Mouse (Mus musculus) adrenal gland, adult 8-10 months (tissue): ENCODE measurements around the gene Nptxr. TPM values are rescaled to one million over a fixed set of nuclear protein-coding genes. Genes with fewer than 3 reads are reported as not detected.
"Not testable (repeated sequence)": the region's sequence is repeated elsewhere in the genome, so short reads cannot be mapped to it uniquely, and the experiment has no call there.

ENCODE experiments used
- DNase-seq: peaks from one replicate; pipeline ENCODE4 v3.0.0; 2022
- total RNA-seq, 4 experiments: library from RNA; stranded (reverse); gene quantifications; 2 replicates each; pipeline ENCODE4 v1.2.4; 2022

Nptxr gene
- total RNA-seq, 4 experiments from 2014 or later, result 6.4 to 11.9 (median 9.4) TPM

DNA sequence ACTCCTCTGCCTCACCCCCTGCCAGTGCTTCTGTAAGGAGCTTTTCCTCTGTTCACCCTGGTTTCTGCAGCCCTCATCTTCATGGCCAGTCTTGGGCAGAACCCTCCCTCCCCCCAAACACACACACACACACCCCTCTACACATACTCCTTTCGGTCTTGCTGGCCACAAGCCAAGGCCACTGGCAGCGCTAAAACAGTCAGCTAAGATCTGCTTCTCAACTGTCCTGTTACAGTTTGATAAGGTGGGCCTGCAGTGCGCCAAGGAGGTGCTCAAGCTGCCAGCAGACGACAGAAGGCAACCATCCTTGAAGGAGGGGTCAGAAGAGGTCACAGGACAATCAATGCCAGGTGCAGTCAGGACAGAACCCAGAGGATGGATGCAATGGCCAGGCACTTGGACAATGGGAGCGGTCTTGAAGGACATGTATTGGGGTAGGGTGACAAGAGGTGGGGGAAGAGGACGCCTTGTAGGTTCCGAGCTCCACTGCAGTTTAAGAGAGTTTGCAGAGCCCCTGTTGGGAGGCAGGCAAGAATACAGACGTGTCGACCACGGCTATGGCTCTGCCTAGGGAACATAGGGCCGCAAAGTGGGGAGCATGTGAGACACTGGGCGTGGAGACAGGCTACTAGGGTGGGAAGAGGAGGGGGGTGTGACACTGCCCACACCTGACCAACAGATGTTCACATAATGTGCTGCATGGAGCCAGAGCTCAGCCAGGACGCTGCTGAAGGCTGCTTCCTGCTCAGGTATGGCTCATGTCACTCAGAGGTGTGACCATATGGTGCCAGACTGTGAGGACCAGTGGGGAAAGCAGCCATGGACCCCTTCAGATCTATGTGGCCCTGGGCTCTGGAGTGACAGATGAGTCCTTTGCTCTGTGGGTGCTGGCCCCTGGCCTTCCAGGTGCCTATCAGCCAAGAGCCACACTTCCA is 18.0 kb upstream of the Nptxr start:
- no peak for DNase-seq

DNA sequence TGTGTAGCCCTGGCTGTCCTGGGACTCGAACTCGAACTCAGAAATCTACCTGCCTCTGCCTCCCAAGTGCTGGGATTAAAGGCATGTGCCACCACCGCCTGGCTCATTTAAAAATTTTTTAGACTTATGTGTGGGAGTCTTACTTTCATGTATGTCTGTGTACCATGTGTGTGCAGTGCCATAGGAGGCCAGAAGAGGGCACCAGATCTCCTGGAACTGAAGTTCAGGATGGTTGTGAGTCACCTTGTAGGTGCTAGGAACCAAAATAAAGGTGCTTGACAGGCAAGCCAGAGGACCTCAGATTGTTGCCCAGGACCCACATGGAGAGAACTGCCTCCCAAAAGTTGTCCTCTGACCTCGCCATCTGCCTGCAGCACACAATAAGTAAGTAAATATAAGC is 13.8 kb upstream of the Nptxr start:
- no peak for DNase-seq

DNA sequence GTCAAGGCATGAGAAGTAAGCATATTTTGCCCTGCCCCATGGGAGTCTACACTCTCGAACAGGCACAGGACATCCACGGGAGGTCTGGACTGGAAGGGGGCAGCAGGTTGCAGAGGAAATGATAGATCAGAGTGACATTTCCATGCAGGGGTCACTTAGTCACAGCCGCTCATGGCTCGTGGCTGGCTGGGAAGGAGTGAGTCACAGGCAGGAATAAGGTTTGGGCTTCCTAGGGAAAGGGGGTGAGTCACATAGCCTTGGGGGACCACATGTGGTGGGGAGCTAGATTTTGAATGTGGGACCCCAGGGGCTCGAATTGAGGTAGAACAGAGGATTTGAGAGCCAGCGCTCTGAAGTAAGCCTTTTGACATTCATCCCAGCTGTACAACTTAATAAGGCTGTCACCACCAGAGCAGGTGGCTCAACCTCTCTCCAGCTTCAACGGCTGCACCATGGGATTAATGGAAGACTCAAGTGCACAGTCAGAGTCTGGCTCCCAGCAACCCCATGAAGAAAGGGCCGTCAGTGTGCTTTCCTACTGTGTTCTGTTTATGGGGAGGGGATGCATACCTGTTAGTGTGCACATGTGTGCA is 9.2 kb upstream of the Nptxr start:
- DNase-seq, result no peak

DNA sequence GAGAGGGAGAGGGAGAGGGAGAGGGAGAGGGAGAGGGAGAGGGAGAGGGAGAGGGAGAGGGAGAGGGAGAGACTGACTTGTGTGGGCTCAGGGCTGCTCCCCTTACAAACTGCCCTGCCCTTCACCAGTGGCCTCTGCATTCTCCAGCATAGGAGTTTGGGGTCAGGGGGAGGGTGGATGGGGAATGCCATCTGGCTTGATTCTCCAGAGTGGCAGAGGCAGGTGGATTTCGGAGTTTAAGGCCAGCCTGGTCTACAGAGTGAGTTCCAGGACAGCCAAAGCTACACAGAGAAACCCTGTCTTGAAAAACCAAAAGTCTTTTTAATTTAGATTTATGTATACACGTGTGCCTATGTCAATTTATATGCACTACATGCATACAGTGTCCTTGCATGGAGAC is 8.3 kb upstream of the Nptxr start:
- DNase-seq, result not testable (repeated sequence)

DNA sequence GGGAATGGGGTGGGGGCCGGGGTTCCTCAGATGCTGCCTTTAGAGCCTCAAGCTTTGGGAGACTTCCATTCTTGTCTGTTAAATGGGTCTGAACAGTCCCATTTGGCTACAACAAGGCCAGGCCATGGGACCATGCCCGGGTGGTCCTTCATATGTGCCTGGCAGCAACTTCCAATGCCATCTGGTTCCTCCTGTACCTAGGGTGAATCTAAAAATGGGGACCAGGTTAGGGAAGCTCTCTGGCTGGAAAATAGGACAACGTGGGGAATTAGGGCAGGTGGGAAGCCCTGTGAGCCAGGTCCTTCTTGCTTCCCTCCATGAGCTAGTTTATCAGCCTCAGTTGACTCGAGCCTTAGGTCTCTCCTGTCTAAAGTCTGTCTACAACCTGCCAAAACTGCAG is 6.4 kb upstream of the Nptxr start:
- DNase-seq, result no peak

DNA sequence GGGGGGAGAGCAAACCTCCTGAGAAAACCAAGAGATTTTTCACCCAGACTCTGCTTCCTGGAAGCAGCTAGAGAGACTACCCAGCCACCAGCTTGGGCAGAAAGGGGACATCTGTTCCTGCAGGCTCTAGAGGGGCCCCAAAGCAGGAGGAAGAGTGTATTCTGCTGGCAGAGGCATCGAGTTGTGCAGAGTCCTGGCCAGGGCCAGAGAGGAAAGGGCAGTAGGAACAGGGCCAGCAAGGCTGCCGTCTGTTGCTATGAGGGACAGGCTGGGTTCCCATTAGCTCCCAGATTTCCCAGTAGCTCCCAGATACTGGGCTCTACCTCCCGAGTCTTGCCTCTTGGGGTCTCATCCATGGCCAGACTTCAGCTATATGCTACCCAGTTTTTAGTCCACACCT is 5.5 kb upstream of the Nptxr start:
- DNase-seq, result no peak

DNA sequence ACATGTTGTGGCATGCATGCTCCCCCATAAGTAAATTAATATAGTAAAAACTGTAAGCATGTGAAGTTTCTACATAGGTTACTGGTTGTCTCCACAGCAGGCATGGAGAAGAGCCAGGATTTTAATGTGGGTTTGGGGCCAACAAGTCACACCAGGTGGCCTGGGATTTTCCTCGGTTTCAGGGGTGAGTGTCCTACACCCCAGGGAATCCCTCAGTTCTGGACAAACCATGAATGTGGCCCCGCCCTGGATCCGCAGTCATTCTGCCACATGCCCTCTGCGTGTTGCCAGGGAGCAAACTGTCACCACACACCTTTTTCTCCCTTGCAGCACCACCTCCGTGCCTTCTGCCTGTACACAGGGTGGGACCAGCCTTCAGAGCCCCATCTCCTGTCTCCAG is 4.1 kb upstream of the Nptxr start:
- no peak for DNase-seq

DNA sequence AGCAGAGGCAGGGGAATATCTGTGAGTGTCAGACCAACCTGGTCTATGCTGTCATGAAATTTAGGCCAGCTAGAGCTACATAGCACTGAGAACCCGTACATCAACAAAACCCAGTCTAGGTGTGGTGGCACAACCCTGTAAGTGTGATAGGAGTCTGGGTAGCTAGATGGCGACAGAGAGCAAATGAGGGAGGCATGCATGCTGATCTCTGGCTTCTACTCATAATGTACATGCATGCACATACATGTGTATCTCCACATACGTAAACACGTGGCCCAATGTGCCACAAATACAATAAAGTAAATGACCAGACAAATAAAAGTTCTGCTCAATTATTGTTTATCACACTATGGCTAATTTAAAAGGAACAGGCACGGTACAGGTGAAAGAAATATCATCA is 3.5 kb upstream of the Nptxr start:
- no peak for DNase-seq

DNA sequence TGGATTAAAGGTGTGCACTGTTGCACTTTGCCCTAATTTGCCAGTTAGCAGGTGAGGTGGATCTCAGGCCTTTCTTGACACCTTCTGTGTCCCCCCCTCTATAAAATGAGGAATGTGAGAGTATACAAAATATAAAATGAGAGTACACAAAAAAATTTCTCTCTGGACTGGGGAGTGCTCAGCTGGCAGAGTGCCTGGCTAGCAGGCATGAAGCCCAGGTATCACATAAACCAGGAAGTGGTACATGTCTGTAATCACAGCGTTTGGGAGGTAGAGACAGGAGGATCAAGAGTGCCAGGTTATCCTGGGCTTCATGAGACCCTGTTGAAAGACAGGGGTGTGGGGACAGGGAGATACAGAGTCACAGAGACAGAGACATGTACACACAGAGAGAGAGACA is 2.5 kb upstream of the Nptxr start:
- DNase-seq, result no peak

DNA sequence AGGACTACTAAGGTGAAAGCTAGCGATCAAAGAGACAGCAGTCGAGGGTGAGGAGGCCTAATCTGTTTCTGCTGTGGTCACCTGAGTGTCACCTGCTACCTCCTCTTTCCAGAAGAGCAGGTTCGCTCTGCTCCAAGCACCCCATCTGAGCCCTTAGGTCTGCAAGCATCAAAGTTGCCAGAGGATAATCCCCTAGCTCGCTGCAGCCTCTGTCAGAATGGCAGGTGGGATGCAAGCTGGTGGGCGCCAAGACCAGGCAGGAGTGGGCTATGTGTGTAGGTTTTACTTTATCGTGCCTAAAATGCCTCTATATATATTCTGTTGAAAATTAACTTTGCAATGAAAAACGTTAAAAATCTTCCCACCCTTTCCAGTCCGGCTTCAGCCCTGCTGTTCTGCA is 680 bp upstream of the Nptxr start:
- no peak for DNase-seq

DNA sequence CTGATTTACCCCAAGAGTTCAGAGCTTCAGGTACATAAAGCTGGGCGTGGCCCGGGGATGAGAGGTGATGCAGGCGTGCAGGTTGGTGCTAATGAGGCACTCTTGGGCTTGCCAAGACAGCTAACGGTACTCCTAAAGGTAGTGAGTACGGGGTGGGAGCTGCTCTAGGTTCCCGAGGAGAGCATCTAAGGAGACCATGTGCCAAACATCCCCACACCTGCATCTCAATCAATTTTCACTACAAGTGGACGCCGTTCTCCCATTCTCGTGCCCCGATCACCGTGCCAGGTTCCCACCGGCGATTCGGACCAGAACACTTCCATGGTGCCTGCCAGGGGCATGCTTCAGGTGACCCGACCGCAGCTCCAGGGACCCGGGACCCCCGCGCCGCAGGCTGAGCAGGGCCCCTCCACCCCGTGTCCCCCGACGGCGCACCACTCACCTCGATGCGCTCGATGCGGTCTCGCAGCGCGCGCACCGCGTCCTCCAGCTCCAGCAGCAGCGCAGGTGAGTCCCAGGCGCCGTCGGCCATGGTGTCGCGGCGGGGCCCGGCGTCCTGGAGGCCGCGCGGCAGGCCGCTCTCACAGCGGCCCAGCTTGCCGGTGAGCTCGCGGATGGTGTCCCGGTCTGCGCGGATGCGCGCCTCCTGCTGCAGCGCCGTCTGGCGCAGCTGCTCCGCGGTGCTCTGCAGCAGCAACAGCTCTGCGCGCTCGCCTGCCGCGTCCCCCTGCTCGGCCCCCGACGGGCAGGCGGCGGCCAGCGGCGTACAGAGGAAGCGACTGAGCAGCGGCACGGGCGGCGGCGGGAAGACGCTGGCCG is 824 bp downstream of the Nptxr start:
- no peak for DNase-seq

DNA sequence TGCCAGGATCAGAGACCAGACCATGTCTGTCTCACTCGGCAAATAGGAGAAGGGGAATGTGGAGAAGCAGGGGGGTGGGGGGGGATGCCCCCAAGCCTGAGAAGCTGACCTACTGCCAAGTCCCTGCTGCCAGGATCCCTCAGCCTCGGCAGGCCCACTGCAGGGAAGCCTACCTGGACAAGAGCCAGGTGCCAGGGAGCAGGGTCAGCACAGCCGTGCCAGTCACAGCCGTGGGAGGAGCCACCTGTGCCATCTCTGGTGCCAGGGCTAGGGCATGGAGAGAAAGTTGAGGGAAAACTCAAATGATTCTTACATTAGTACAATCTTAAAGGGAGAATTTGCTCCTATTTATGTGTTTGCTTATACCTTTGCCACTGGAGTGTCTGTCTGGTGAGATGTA is 2.3 kb downstream of the Nptxr start:
- DNase-seq, result no peak

DNA sequence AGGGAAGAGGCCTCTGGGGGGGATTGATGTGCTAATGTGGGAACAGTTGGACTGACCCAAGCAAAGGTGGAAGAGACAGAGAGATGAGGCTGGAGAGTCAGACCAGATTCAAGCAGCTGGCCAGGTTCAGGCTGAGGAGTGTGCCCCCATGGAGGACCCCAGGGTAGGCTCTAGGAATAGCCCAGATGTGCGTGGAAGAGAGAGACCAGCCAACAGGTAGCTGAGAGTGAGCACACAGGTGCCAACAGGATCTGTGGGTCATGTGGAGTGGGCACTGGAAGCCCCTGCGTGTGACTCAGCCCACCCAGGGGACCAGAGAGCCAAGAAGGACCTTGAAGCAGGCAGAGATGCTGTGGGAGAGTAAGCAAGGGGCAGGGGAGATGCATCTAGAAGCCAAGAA is 2.9 kb downstream of the Nptxr start:
- DNase-seq, result no peak

DNA sequence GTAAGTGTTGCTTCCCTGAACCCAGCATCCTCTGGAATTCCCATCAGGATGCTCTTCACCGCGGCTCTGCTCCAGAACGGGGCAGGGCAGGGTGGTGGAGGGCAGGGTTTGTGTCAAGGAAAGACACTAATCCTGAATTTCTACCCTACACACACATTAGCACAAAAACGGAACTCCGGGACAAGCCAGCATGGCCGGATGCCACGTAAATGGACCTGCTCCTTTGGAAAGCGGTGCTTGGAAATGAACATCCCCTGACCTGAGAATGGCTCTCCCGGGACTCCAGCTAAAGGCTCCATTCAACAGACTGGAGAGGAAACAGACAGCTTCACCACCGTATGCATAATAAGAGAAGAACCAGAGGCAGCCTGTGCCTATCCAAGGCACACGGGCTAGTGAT is 3.9 kb downstream of the Nptxr start:
- no peak for DNase-seq

DNA sequence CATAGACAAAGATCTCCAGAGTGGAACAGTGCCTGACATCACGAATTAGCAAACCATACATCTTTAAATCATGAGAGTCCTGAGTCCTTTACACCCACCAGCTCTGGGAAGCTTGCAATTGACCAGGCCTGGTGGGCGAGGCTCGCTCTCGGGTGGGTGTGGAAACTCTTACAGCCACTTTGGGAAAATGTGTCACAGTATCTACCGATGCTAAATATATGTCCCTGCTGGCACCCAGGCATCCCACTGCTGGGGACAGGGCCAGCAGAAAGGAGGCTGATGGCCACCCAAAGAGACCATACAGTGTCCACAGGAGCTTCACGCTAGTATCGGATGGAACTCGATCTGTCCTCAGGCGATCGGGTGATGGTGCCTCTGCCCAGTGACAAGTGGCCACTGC is 6.0 kb downstream of the Nptxr start:
- no peak for DNase-seq

DNA sequence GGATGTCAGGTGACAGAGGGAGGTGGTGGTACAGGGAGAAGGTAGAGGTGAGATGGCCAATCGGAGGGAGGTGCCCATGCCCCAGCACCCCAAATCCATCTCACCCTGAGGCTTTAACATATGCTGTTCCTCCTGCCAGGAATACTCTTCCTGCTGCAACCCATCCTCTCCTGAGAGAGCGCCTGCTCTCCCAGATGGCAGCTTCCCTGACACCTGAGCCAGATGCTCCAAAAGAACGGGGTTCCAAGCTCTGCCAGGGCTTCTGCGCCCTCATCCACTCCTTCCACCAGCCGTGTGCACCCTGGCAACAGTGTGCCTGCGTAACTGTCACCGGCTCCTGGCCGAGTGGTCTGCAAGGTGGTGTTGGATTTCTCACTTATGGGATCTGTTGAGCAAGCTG is 6.9 kb downstream of the Nptxr start:
- no peak for DNase-seq

DNA sequence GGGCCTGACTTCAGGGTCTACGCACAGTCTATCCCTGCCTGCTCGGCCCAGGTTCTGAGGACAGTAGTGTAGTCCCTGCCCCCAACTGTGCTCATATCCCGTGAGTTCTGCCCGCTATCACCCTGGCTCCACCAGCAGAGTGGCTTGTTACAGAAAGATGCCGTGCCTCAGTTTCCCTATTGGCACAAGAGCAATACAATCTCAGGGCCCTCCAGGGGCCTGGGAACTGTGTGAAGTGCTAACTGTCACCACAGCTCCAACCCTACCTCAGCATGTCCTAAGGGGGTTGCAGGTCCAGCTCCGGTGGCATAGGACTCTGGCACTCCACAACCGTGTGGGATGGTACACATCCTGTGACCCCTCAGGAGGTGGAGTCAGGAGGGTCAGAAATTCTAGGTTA is 7.5 kb downstream of the Nptxr start:
- DNase-seq, result no peak

DNA sequence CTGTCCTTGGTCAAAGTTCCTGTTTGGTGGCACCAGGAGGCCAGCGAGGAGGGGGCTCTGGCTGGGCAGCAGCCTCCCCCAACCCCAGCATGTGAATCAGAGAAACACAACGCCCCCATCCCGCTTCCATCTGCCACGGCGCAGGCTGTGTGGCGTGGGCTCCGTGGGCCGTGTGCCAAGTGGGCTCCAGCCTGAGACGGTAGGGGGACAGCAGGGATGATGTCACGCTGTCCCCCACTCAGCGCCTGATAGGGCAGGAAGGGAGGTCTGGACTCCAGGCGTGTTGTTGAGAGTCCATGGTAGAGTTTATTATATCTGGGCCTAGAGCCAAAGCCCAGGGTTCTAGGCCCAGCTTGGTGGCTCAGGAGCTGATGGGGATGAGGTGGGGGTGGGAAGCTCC is 8.3 kb downstream of the Nptxr start:
- DNase-seq, result no peak

DNA sequence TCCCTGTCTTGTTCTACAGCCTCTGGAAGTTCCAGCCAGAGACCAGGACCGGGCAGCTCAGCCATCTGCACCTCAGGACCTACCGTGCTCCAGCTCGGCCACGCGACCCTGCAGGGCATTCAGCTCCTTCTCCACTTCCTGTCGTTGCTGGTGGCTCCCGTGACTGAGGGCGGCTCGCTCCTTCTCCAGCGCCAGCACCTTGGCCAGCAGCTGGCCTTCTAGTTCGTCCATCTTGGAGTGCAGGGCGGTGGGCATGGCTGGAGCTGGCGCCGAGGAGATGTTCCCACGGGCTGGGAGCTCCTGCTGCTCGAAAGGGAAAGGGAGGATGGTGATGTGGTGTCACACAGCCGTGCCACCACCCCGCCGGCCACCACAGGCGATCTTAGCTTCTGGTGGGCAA is 10.4 kb downstream of the Nptxr start:
- no peak for DNase-seq

DNA sequence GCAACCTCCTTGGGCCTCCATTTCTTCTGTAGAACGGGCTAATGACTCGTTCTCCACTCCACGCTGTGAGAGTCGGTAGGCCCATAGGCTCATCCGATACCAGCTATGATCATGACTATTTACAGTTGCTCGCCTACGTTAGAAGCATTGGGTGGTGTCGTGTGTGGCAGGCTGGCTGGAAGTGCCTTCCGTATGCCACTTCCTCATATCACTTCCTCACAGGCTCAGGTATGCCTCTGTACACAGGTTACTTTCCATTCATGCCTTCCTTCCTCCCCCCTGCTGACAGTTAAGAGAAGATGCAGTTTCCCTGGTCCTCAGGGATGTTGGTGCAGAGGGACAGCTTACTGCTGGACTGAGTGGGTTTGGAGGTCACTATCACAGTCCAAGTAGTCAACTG is 11.5 kb downstream of the Nptxr start:
- no peak for DNase-seq

DNA sequence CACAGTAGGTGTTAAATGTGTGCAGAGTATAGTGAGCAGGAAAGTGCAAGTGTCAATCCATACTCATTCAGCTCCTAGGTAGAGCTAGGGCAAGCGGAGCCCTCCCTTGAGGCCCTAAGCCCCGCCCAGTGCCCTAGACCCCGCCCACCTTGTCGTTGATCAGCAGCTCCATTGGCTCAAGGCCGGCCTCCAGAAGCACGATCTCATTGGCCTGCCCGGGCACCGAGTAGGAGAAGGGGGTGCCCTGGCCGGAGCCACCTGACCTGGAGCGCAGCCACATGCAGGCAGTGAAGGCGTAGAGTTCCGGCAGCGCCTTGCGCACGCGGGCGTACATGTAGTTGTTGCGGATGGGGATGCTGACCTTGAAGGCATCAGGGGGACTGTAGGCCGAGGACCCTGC is 12.1 kb downstream of the Nptxr start:
- DNase-seq, result no peak

DNA sequence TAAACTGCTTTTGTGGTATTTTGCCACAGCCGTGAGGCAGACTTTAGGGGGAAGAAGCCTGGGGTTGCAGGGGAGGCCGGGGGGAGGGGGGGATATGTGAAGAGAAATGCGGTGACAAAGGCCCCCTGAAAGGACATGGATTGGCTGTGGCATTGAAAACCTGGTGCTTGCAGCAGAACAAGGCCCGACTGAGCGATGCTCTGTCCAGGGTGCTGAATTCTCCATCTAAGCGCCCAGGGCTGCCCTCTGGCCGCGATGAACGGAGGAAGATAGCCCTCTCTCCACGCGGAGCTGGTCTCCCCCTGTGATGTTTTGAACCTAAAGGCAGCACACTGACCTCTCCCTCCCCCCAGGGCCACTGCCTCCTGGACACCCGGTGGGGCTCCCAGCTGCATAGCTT is 13.1 kb downstream of the Nptxr start:
- DNase-seq, result no peak

DNA sequence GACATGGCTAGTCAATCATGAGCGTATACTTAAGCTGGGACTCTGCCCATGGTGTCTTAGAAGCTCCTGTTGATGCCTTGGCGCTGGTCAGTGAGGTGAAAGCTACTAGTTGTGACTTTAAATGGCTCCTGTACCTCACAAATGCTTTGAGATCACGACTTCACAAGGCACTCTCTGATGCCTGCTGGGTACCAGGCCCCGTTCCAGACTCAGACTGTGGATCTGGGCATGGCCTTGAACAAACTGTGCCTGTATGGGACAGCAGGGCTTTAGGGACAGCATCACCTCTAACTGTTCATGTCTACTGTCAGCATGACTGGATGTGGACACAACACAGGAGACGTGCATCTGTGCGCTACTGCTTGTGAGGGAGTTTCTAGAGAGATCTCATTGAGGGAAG is 13.7 kb downstream of the Nptxr start:
- no peak for DNase-seq

DNA sequence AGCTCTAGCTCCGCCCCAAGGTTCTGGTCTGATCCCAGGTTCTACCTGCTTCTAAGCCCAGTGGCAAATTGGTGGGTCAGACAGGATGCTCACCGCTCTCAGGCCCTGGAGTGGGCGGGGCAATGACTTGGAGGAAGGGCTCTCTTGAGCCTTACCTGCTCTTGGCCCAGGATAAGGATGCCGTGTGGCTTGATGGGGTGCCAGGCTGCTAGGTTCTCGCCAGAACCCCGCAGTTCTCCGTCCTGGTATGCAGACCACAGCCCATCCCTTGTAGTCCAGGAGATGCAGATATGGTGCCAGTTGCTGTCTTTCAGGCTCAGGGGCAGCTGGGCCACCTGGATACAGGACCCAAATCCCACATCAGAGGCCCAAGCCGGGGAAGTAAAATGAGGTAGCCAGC is 14.5 kb downstream of the Nptxr start:
- no peak for DNase-seq
